Mouse (Mus musculus) heart, postnatal 0 days (tissue): ENCODE data around the gene Ogdh.

Experiments used
- CTCF ChIP-seq: IDR thresholded peaks from 2 replicates; pipeline ENCODE4 v1.5.1; 2016; ENCODE audit warnings: antibody characterized with exemption, control low read depth, low read depth
- EP300 ChIP-seq: IDR thresholded peaks from 2 replicates; pipeline ENCODE4 v1.6.1; 2016; ENCODE audit warnings: antibody characterized with exemption, low read depth

DNA sequence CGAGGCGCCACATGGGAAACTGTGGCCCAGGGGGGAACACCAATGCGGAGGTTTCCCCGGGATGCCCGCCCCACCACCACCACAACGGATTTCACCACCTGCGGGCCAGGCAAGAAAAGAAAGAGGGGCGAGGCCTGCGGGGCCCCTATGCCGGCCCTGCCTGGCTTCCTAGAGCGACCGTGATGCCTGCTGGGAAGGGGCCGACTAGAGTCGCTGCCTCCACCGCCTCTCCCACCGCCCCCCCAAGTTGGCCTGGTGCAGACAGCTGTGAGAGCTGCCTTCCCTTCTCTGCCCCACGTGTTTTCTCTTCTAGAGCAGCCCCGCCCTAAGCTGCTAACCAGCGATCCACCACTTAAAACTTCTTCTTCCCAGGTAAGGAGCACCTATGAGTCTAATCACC lies 46.7 kb upstream of the Ogdh start:
- no peak for TF ChIP-seq CTCF
- TF ChIP-seq EP300: no peak
